Mouse (Mus musculus): Measurements from ENCODE around the gene Gm13212. TPM values are rescaled to one million over a fixed set of nuclear protein-coding genes. Genes with fewer than 3 reads are reported as not detected.
"Not testable (repeated sequence)": the region's sequence is repeated elsewhere in the genome, so short reads cannot be mapped to it uniquely, and the experiment has no call there.

Gm13212 gene
- 0.02 TPM in 1 of 2 replicates, not detected in the other for polyA plus RNA-seq (2012)

GRCm38 (mm10) chr4:145585078-145585477 lies at the start of gene Gm13212:
Gm13212 (plus strand) TSS chr4:145585166.
- not testable (repeated sequence) for TF ChIP-seq GATA1 (IDR thresholded peaks at IDR 0.05; ENCODE audit: low read length)

- no peak for TF ChIP-seq GATA1 (IDR thresholded peaks at IDR 0.05; ENCODE audit: low read length)
Measured at GRCm38 (mm10) chr4:145556680-145557079, 28.3 kb upstream of the Gm13212 start.

- no peak for TF ChIP-seq GATA1 (IDR thresholded peaks at IDR 0.05; ENCODE audit: low read length)
Measured at GRCm38 (mm10) chr4:145559505-145560099, 25.4 kb upstream of the Gm13212 start.

- TF ChIP-seq GATA1 (IDR thresholded peaks at IDR 0.05; ENCODE audit: low read length), result no peak
Measured at GRCm38 (mm10) chr4:145564111-145564821, 20.7 kb upstream of the Gm13212 start.

- TF ChIP-seq GATA1 (IDR thresholded peaks at IDR 0.05; ENCODE audit: low read length), result not testable (repeated sequence)
Measured at GRCm38 (mm10) chr4:145670385-145670784, 85.4 kb downstream of the Gm13212 start, which contains the start of gene Zfp980. Zfp980 (plus strand) TSS chr4:145670685.

Other genes starting within 250 kb of the Gm13212 start
- not detected in 2 replicates for gene Zfp990, start 74.4 kb upstream of the Gm13212 start, polyA plus RNA-seq (2012)
- gene Zfp980, start 85.5 kb downstream of the Gm13212 start, polyA plus RNA-seq (2012), result not detected in 2 replicates